Mouse (Mus musculus): ENCODE results near the gene Mrrf. TPM values are rescaled to one million over a fixed set of nuclear protein-coding genes. Genes with fewer than 3 reads are reported as not detected.
A peak's percentile ranks its signal among the peaks of the same experiment; 100 is the strongest.

The Mrrf gene
- polyA plus RNA-seq, 1 experiment from 2014 or later, result 14.6 TPM

DNA sequence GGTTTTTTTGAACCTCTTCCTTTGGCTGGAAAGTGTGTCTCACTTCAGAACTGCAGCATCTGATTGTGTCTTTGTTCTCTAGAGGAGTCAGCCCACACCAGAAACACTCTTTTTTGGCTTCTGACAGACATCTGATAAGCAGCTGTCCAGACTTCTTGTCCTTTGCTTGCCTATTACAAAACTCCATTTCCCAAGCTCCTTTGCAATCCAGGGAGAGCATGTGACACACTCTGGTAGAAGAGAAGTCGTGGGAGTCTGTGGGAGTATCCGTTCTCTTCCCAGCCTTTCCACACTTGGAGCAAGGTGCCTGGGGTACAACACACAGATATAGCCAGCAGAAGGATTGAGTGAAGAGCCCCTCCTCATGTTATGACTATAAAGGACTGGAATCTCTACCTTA, 88.4 kb downstream of the Mrrf start:
- no peaks in the 10 kb centered on the region for H3K27me3 ChIP-seq (ENCODE audit: control insufficient read depth, insufficient read depth, low read depth, low read length)
- no peak for ATAC-seq (ENCODE audit: low read depth)
- WGBS (ENCODE audit: insufficient replicate concordance), result 12% methylated on average over 2 of the region's 2 CpGs

DNA sequence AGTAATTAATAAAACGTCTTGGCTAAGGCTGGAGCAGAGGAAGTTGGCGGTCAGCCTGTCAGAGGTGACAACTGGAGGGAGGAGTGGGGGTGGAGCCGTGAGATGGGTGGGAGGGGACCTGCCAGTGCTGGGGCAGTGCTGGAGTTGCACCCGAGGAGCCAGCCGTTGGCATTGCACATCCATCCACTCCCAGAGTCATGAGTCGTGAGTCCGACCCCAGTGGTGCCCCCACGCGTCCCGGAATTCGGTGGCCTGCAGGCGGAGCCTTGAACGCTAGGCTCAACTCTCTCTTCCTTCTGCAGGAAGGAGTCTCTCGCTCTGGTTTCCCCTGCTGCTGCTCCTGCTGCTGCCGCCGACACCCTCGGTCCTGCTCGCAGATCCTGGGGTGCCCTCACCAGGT, 94.2 kb downstream of the Mrrf start, which contains the start of gene Ptgs1:
Ptgs1 (plus strand) TSS at position 61 of the 400 bp plus-strand sequence.
- Histone ChIP-seq H3K4me2 (ENCODE audit: low read depth, low read length) (peak within 1 kb of the TSS; percentile 60), H3K36me3 (ENCODE audit: control insufficient read depth, insufficient read depth) (no peaks in the 10 kb centered on the region), H3K27me3 (ENCODE audit: control insufficient read depth, insufficient read depth, low read depth, low read length) (peaks cover 14% of the 10 kb centered on the region), H3K9me3 (replicated peaks; ENCODE audit: control insufficient read depth, low read length) (no peaks in the 10 kb centered on the region), H3K9ac (ENCODE audit: low read depth, low read length) (no peak within 1 kb of the TSS), H3K4me1 (ENCODE audit: control insufficient read depth, low read depth, low read length) (peaks cover 7% of the 10 kb centered on the region), H3K4me3 (ENCODE audit: low read depth, low read length) (peak within 1 kb of the TSS; percentile 58), H3K27ac (ENCODE audit: low read length) (peak within 1 kb of the TSS; percentile 73)
- peak; percentile 79 for ATAC-seq (ENCODE audit: low read depth)
- 0% methylated on average over 16 of the region's 18 CpGs for WGBS (ENCODE audit: insufficient replicate concordance)

More for the DNA sequence above, 88.4 kb downstream of the Mrrf start:
- no peak overlapping the region for H3K4me2 ChIP-seq (ENCODE audit: low read depth, low read length)
- H3K27ac ChIP-seq (ENCODE audit: low read length), result no peak overlapping the region
- no peaks in the 10 kb centered on the region for H3K4me1 ChIP-seq (ENCODE audit: control insufficient read depth, low read depth, low read length)
- H3K9ac ChIP-seq (ENCODE audit: low read depth, low read length), result no peak overlapping the region
- H3K36me3 ChIP-seq (ENCODE audit: control insufficient read depth, insufficient read depth), result no peaks in the 10 kb centered on the region
- H3K9me3 ChIP-seq (replicated peaks; ENCODE audit: control insufficient read depth, low read length), result no peaks in the 10 kb centered on the region
- H3K4me3 ChIP-seq (ENCODE audit: low read depth, low read length), result no peak overlapping the region

DNA sequence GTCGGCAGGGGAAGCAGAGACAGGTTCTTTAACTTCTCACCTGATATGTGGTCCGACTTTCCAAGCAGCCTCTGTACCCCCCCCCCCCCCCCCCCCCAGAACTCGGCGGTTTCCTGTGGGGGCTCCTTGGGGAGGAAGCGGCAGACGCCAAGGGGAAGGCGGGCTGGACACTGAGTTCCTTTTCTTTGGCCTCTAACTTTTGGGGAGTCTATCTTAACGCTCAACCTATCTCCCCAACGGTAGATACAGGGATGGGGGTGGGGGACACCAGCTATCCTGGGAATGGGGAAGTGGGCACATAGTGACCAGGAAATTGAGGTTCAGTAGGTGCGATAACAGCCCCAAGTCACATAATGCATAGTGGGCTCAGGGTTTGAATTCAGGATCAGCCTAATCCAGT, 94.8 kb downstream of the Mrrf start:
- H3K9me3 ChIP-seq (replicated peaks; ENCODE audit: control insufficient read depth, low read length), result no peaks in the 10 kb centered on the region
- ATAC-seq (ENCODE audit: low read depth), result 0 out of 2 replicates have a peak, but pooled peaks have one; percentile 18
- peak overlapping the region; percentile 60 for H3K4me2 ChIP-seq (ENCODE audit: low read depth, low read length)
- peak overlapping the region; percentile 73 for H3K27ac ChIP-seq (ENCODE audit: low read length)
- no peak overlapping the region for H3K9ac ChIP-seq (ENCODE audit: low read depth, low read length)
- 13% methylated on average over 6 of the region's 10 CpGs for WGBS (ENCODE audit: insufficient replicate concordance)
- H3K36me3 ChIP-seq (ENCODE audit: control insufficient read depth, insufficient read depth), result no peaks in the 10 kb centered on the region
- H3K27me3 ChIP-seq (ENCODE audit: control insufficient read depth, insufficient read depth, low read depth, low read length), result peaks cover 14% of the 10 kb centered on the region
- H3K4me1 ChIP-seq (ENCODE audit: control insufficient read depth, low read depth, low read length), result peaks cover 7% of the 10 kb centered on the region
- peak overlapping the region; percentile 58 for H3K4me3 ChIP-seq (ENCODE audit: low read depth, low read length)

DNA sequence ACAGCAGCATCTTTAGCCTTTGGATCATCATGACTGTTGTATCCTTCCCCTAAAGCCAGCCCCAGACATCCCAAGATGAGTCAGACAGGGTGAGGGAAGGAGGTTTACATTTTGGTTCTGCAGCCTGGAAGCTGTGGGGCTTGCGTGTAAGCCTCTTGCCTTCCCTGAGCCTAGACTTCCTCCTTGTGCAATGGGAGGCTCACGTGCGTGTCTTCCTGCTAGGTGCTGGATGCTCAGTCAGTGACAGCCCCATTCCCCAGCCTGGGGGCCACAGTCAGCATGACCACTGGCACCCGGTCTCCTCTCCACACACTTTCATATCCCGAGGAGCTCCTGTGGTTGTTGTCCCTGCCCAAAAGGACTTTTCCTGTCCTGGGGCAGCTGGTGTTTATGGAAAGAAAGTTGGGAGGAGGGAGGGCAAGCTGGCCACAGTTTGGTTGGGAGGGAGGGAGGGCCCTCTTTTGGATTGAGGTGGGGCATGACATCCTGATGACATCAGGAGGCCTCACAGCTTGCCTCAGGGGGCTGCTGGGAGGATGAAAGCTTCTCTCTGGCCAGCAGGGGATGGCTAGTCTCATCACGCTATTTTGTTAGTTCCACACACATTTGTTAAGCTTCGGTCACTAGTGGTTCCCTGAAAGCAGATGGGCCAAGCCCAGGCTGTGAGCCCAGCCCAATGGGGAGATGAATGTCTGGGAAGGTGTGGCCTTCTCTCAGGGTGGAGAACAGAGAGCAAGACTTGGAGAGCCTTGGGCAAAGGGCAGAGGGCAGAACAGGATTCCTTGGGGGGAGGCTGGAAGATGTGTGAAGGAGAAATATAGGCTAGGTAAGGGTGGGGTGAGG, 98.6 kb downstream of the Mrrf start:
- Histone ChIP-seq H3K27ac (ENCODE audit: low read length) (no peak overlapping the region), H3K4me3 (ENCODE audit: low read depth, low read length) (no peak overlapping the region), H3K36me3 (ENCODE audit: control insufficient read depth, insufficient read depth) (no peaks in the 10 kb centered on the region), H3K4me2 (ENCODE audit: low read depth, low read length) (no peak overlapping the region), H3K4me1 (ENCODE audit: control insufficient read depth, low read depth, low read length) (peaks cover 7% of the 10 kb centered on the region), H3K9ac (ENCODE audit: low read depth, low read length) (no peak overlapping the region), H3K27me3 (ENCODE audit: control insufficient read depth, insufficient read depth, low read depth, low read length) (peaks cover 14% of the 10 kb centered on the region), H3K9me3 (replicated peaks; ENCODE audit: control insufficient read depth, low read length) (no peaks in the 10 kb centered on the region)
- no peak for ATAC-seq (ENCODE audit: low read depth)
- WGBS (ENCODE audit: insufficient replicate concordance), result 32% methylated on average over 7 of the region's 7 CpGs

DNA sequence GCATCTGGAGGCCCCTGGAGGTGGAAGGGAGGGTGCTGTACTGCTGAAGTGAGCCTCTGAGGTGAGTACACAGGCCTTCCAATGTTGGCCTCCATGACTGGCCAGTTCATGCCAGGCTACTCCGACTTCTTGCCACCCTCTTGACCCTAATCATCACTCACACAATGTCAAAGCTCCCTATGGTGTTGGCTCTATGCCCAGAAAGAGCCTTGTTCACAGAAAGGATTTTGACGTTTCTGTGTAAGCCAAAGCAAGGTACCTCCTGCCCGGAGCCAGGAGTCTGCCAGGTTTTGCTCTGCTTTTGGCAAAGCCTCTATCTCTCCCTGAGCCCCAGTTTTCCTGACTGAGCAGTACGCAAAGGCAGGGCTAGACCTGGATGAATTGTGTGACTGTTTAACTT, 99.7 kb downstream of the Mrrf start:
- ATAC-seq (ENCODE audit: low read depth), result no peak
- no peak overlapping the region for H3K4me2 ChIP-seq (ENCODE audit: low read depth, low read length)
- H3K27ac ChIP-seq (ENCODE audit: low read length), result no peak overlapping the region

DNA sequence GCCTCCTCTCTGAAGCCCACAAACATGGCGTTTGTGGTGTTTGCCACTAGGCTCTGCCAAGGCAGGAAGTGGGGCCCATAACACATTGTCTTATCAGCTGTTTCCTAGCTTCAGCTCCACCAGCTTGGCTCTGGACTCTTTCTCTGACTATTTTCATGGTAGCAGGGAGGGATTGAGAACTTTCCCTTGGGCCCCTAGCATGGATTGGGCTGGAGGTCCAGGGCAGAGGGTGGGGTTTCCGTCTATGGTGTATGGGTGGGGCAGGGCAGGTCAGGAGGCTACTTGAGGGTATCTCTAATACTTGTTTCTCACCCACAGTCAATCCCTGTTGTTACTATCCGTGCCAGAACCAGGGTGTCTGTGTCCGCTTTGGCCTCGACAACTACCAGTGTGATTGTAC, 100.7 kb downstream of the Mrrf start:
- no peak for ATAC-seq (ENCODE audit: low read depth)

More for the DNA sequence above, 99.7 kb downstream of the Mrrf start:
- WGBS (ENCODE audit: insufficient replicate concordance), result 48% methylated on average over 4 of the region's 4 CpGs
- Histone ChIP-seq H3K9ac (ENCODE audit: low read depth, low read length) (no peak overlapping the region), H3K4me1 (ENCODE audit: control insufficient read depth, low read depth, low read length) (peaks cover 3% of the 10 kb centered on the region; the same call in 1 of the 2 replicates), H3K27me3 (ENCODE audit: control insufficient read depth, insufficient read depth, low read depth, low read length) (peaks cover 5% of the 10 kb centered on the region), H3K4me3 (ENCODE audit: low read depth, low read length) (no peak overlapping the region), H3K36me3 (ENCODE audit: control insufficient read depth, insufficient read depth) (no peaks in the 10 kb centered on the region), H3K9me3 (replicated peaks; ENCODE audit: control insufficient read depth, low read length) (no peaks in the 10 kb centered on the region)

DNA sequence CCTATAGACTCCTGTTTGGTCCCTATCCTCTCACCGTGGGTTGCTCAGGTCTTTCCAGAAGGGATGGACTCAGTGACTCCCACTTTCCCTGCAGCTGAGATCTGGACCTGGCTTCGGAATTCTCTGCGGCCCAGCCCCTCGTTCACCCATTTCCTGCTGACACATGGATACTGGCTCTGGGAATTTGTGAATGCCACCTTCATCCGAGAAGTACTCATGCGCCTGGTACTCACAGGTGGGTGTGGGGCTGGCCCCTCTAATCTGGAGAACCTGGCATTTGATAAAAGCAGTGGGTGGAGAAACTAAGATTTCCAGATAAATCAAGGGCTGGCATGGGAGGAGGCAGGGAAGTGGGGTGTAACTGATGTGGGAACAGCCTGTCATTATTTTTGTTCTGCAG, 101.4 kb downstream of the Mrrf start:
- no peaks in the 10 kb centered on the region for H3K36me3 ChIP-seq (ENCODE audit: control insufficient read depth, insufficient read depth)
- no peak overlapping the region for H3K4me3 ChIP-seq (ENCODE audit: low read depth, low read length)
- H3K9me3 ChIP-seq (replicated peaks; ENCODE audit: control insufficient read depth, low read length), result no peaks in the 10 kb centered on the region
- no peak overlapping the region for H3K27ac ChIP-seq (ENCODE audit: low read length)
- no peak for ATAC-seq (ENCODE audit: low read depth)
- 64% methylated on average over 6 of the region's 6 CpGs for WGBS (ENCODE audit: insufficient replicate concordance)
- no peak overlapping the region for H3K9ac ChIP-seq (ENCODE audit: low read depth, low read length)
- peaks cover 3% of the 10 kb centered on the region; the same call in 1 of the 2 replicates for H3K4me1 ChIP-seq (ENCODE audit: control insufficient read depth, low read depth, low read length)
- no peaks in the 10 kb centered on the region for H3K27me3 ChIP-seq (ENCODE audit: control insufficient read depth, insufficient read depth, low read depth, low read length)
- H3K4me2 ChIP-seq (ENCODE audit: low read depth, low read length), result no peak overlapping the region

More for the DNA sequence above, 100.7 kb downstream of the Mrrf start:
- Histone ChIP-seq H3K9me3 (replicated peaks; ENCODE audit: control insufficient read depth, low read length) (no peaks in the 10 kb centered on the region), H3K36me3 (ENCODE audit: control insufficient read depth, insufficient read depth) (no peaks in the 10 kb centered on the region), H3K9ac (ENCODE audit: low read depth, low read length) (no peak overlapping the region), H3K27ac (ENCODE audit: low read length) (no peak overlapping the region), H3K4me2 (ENCODE audit: low read depth, low read length) (no peak overlapping the region), H3K4me1 (ENCODE audit: control insufficient read depth, low read depth, low read length) (peaks cover 3% of the 10 kb centered on the region; the same call in 1 of the 2 replicates), H3K4me3 (ENCODE audit: low read depth, low read length) (no peak overlapping the region), H3K27me3 (ENCODE audit: control insufficient read depth, insufficient read depth, low read depth, low read length) (no peaks in the 10 kb centered on the region)
- WGBS (ENCODE audit: insufficient replicate concordance), result 50% methylated on average over 5 of the region's 5 CpGs

DNA sequence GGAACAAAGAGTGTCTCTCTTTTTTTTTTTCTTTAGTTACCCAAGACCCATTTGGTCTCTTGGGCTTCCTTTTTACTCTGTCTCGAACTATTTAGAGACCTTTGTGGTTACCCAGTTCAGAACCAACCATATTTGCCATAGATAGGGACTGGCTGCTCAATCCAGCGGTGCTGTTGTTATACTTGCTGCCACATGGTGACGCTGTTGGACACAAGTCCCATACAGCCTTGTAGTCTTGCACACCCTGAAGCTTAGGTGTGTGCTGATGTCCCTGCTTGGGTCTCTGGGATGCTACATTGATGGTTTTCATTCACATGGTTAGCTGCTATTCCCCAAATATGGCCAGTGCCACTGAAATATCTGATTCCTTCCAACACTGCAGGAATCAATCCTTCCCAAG, 102.3 kb downstream of the Mrrf start:
- no peak overlapping the region for H3K4me3 ChIP-seq (ENCODE audit: low read depth, low read length)
- no peak overlapping the region for H3K9ac ChIP-seq (ENCODE audit: low read depth, low read length)
- H3K27me3 ChIP-seq (ENCODE audit: control insufficient read depth, insufficient read depth, low read depth, low read length), result no peaks in the 10 kb centered on the region
- H3K4me1 ChIP-seq (ENCODE audit: control insufficient read depth, low read depth, low read length), result peaks cover 3% of the 10 kb centered on the region; the same call in 1 of the 2 replicates
- H3K4me2 ChIP-seq (ENCODE audit: low read depth, low read length), result no peak overlapping the region
- 58% methylated on average over 3 of the region's 3 CpGs for WGBS (ENCODE audit: insufficient replicate concordance)
- no peaks in the 10 kb centered on the region for H3K9me3 ChIP-seq (replicated peaks; ENCODE audit: control insufficient read depth, low read length)
- H3K27ac ChIP-seq (ENCODE audit: low read length), result no peak overlapping the region
- H3K36me3 ChIP-seq (ENCODE audit: control insufficient read depth, insufficient read depth), result no peaks in the 10 kb centered on the region
- ATAC-seq (ENCODE audit: low read depth), result no peak

DNA sequence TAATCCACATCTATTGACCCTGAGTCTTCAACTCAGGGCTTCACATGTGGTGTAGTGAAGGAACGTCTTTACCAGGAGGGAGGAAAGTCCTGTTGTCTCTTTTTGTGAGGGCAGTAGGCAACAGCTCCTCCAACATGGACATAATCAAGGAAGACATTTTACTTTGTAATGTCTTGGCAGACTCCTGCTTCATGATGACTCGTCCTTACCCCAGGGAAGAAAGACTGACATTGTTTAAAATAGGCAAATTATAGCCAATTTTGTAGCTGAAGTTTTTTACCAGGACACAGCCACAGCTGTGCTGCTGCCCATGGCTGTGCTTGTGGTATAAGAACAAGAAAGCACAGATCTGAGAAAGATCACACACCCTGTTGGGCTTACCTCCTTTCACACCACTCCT, 102.8 kb downstream of the Mrrf start:
- H3K36me3 ChIP-seq (ENCODE audit: control insufficient read depth, insufficient read depth), result no peaks in the 10 kb centered on the region; the same call in 1 of the 2 replicates
- 68% methylated on average over 2 of the region's 2 CpGs for WGBS (ENCODE audit: insufficient replicate concordance)
- H3K4me1 ChIP-seq (ENCODE audit: control insufficient read depth, low read depth, low read length), result peaks cover 3% of the 10 kb centered on the region; the same call in 1 of the 2 replicates
- H3K9me3 ChIP-seq (replicated peaks; ENCODE audit: control insufficient read depth, low read length), result no peaks in the 10 kb centered on the region
- no peak for ATAC-seq (ENCODE audit: low read depth)
- no peak overlapping the region for H3K4me2 ChIP-seq (ENCODE audit: low read depth, low read length)
- no peak overlapping the region for H3K27ac ChIP-seq (ENCODE audit: low read length)
- H3K4me3 ChIP-seq (ENCODE audit: low read depth, low read length), result no peak overlapping the region
- no peak overlapping the region for H3K9ac ChIP-seq (ENCODE audit: low read depth, low read length)
- no peaks in the 10 kb centered on the region for H3K27me3 ChIP-seq (ENCODE audit: control insufficient read depth, insufficient read depth, low read depth, low read length)

Data from liver, embryonic 16.5 days (tissue).